Mouse (Mus musculus): ENCODE results near the gene Rpl23a.

Rpl23a gene

GRCm38 (mm10) chr11:78183884-78184514 lies 615 bp upstream of the Rpl23a start:
- no peak for DNase-seq

GRCm38 (mm10) chr11:78182450-78182849 lies 934 bp downstream of the Rpl23a start:
- no peak for DNase-seq

- DNase-seq = no peak
Measured at GRCm38 (mm10) chr11:78181830-78182357, 1.5 kb downstream of the Rpl23a start.

GRCm38 (mm10) chr11:78180081-78180761 lies 3.2 kb downstream of the Rpl23a start:
- DNase-seq = no peak

- DNase-seq = no peak
Measured at GRCm38 (mm10) chr11:78179438-78179999, 3.9 kb downstream of the Rpl23a start.

- DNase-seq = peak; percentile 71
Measured at GRCm38 (mm10) chr11:78178859-78179437, 4.4 kb downstream of the Rpl23a start.

GRCm38 (mm10) chr11:78177903-78178858 lies 5.2 kb downstream of the Rpl23a start:
- peak; percentile 98 for DNase-seq

GRCm38 (mm10) chr11:78177437-78177836 lies 5.9 kb downstream of the Rpl23a start:
- DNase-seq = peak; percentile 56

GRCm38 (mm10) chr11:78176905-78177331 lies 6.5 kb downstream of the Rpl23a start:
- DNase-seq = no peak

GRCm38 (mm10) chr11:78176402-78176862 lies 7.0 kb downstream of the Rpl23a start, which contains the start of the genes Nek8 and Tlcd1:
TSS of gene Nek8 (minus strand) at chr11:78176675.
TSS of gene Tlcd1 (plus strand) at chr11:78176711.
- peak; percentile 93 for DNase-seq

- no peak for DNase-seq
Measured at GRCm38 (mm10) chr11:78175771-78176401, 7.5 kb downstream of the Rpl23a start.

- no peak for DNase-seq
Measured at GRCm38 (mm10) chr11:78174506-78174905, 8.9 kb downstream of the Rpl23a start.

GRCm38 (mm10) chr11:78172748-78173383 lies 10.5 kb downstream of the Rpl23a start:
- peak; percentile 49 for DNase-seq

GRCm38 (mm10) chr11:78172034-78172747 lies 11.2 kb downstream of the Rpl23a start:
- DNase-seq = no peak

GRCm38 (mm10) chr11:78171328-78171727 lies 12.1 kb downstream of the Rpl23a start:
- no peak for DNase-seq

GRCm38 (mm10) chr11:78170306-78170705 lies 13.1 kb downstream of the Rpl23a start:
- DNase-seq = no peak

GRCm38 (mm10) chr11:78168541-78169468 lies 14.6 kb downstream of the Rpl23a start:
- no peak for DNase-seq

GRCm38 (mm10) chr11:78167257-78167959 lies 16.0 kb downstream of the Rpl23a start:
- DNase-seq = no peak

- DNase-seq = no peak
Measured at GRCm38 (mm10) chr11:78166640-78167039, 16.7 kb downstream of the Rpl23a start.
